Mouse (Mus musculus): ENCODE results near the gene E2f4. TPM values are rescaled to one million over a fixed set of nuclear protein-coding genes. Genes with fewer than 3 reads are reported as not detected.

Gene E2f4
- polyA plus RNA-seq, 1 experiment from 2014 or later, result 80.4 TPM

GRCm38 (mm10) chr8:105270916-105271186 is 26.6 kb upstream of the E2f4 start:
- no peak overlapping the region for H3K27ac ChIP-seq
- H3K4me3 ChIP-seq (replicated peaks), result 0 out of 2 replicates have a peak overlapping the region, but pooled peaks have one; percentile 44
- H3K27me3 ChIP-seq (replicated peaks), result peaks cover 90% of the 10 kb centered on the region
- no peak for ATAC-seq (ENCODE audit: insufficient read depth, low FRiP score, low read depth)
- H3K9me3 ChIP-seq, result no peaks in the 10 kb centered on the region
- H3K9ac ChIP-seq, result no peak overlapping the region
- WGBS, result 4% methylated on average over 11 of the region's 11 CpGs
- H3K36me3 ChIP-seq, result no peaks in the 10 kb centered on the region
- H3K4me1 ChIP-seq, result peaks cover 39% of the 10 kb centered on the region
- H3K4me2 ChIP-seq, result peak overlapping the region; percentile 89; the same call in 1 of the 2 replicates

- Histone ChIP-seq H3K9ac (no peak overlapping the region), H3K4me3 (replicated peaks) (no peak overlapping the region)
Measured at GRCm38 (mm10) chr8:105275387-105275786, 22.1 kb upstream of the E2f4 start.

GRCm38 (mm10) chr8:105275840-105276239 is 21.6 kb upstream of the E2f4 start, which contains the start of gene Nol3:
TSS of gene Nol3 (plus strand) at chr8:105276140.
- Histone ChIP-seq H3K27me3 (replicated peaks) (peaks cover 85% of the 10 kb centered on the region), H3K4me1 (peaks cover 27% of the 10 kb centered on the region), H3K4me2 (peak within 1 kb of the TSS; percentile 81), H3K4me3 (replicated peaks) (peak within 1 kb of the TSS; percentile 42), H3K9ac (no peak within 1 kb of the TSS), H3K36me3 (no peaks in the 10 kb centered on the region), H3K27ac (no peak within 1 kb of the TSS), H3K9me3 (no peaks in the 10 kb centered on the region)
- no peak for ATAC-seq (ENCODE audit: insufficient read depth, low FRiP score, low read depth)
- 4% methylated on average over 10 of the region's 10 CpGs for WGBS

More at GRCm38 (mm10) chr8:105275387-105275786, 22.1 kb upstream of the E2f4 start:
- Histone ChIP-seq H3K4me2 (peak overlapping the region; percentile 81), H3K36me3 (no peaks in the 10 kb centered on the region), H3K9me3 (no peaks in the 10 kb centered on the region), H3K4me1 (peaks cover 31% of the 10 kb centered on the region), H3K27me3 (replicated peaks) (peaks cover 89% of the 10 kb centered on the region), H3K27ac (no peak overlapping the region)
- 10% methylated on average over 11 of the region's 11 CpGs for WGBS
- ATAC-seq (ENCODE audit: insufficient read depth, low FRiP score, low read depth), result no peak

GRCm38 (mm10) chr8:105276292-105277120 is 21.0 kb upstream of the E2f4 start:
- 4% methylated on average over 30 of the region's 30 CpGs for WGBS
- Histone ChIP-seq H3K4me3 (replicated peaks) (peak overlapping the region; percentile 42), H3K4me2 (peak overlapping the region; percentile 81), H3K4me1 (peaks cover 26% of the 10 kb centered on the region), H3K27me3 (replicated peaks) (peaks cover 78% of the 10 kb centered on the region), H3K9me3 (no peaks in the 10 kb centered on the region), H3K36me3 (0 out of 2 replicates have a peak, but pooled peaks cover 2% of the 10 kb centered on the region), H3K27ac (no peak overlapping the region), H3K9ac (no peak overlapping the region)
- ATAC-seq (ENCODE audit: insufficient read depth, low FRiP score, low read depth), result peak; percentile 36; the same call in 1 of the 2 replicates

- Histone ChIP-seq H3K9ac (no peak overlapping the region), H3K27me3 (replicated peaks) (peaks cover 58% of the 10 kb centered on the region)
Measured at GRCm38 (mm10) chr8:105278911-105279334, 18.5 kb upstream of the E2f4 start.

GRCm38 (mm10) chr8:105280567-105280966 is 16.9 kb upstream of the E2f4 start:
- 67% methylated on average over 3 of the region's 3 CpGs for WGBS
- Histone ChIP-seq H3K27ac (no peak overlapping the region), H3K9me3 (no peaks in the 10 kb centered on the region), H3K9ac (no peak overlapping the region), H3K36me3 (0 out of 2 replicates have a peak, but pooled peaks cover 11% of the 10 kb centered on the region), H3K27me3 (replicated peaks) (peaks cover 42% of the 10 kb centered on the region), H3K4me3 (replicated peaks) (no peak overlapping the region), H3K4me2 (no peak overlapping the region), H3K4me1 (peaks cover 24% of the 10 kb centered on the region)
- ATAC-seq (ENCODE audit: insufficient read depth, low FRiP score, low read depth), result no peak

More at GRCm38 (mm10) chr8:105278911-105279334, 18.5 kb upstream of the E2f4 start:
- H3K9me3 ChIP-seq, result no peaks in the 10 kb centered on the region
- WGBS, result 3% methylated on average over 28 of the region's 28 CpGs
- peak; percentile 73 for ATAC-seq (ENCODE audit: insufficient read depth, low FRiP score, low read depth)
- peak overlapping the region; percentile 55 for H3K4me2 ChIP-seq
- 0 out of 2 replicates have a peak, but pooled peaks cover 11% of the 10 kb centered on the region for H3K36me3 ChIP-seq
- peak overlapping the region; percentile 18; the same call in 1 of the 2 replicates for H3K4me3 ChIP-seq (replicated peaks)
- no peak overlapping the region for H3K27ac ChIP-seq
- peaks cover 30% of the 10 kb centered on the region for H3K4me1 ChIP-seq

GRCm38 (mm10) chr8:105281821-105282220 is 15.6 kb upstream of the E2f4 start:
- H3K27me3 ChIP-seq (replicated peaks), result peaks cover 30% of the 10 kb centered on the region
- 0 out of 2 replicates have a peak, but pooled peaks cover 11% of the 10 kb centered on the region for H3K36me3 ChIP-seq
- H3K4me1 ChIP-seq, result peaks cover 14% of the 10 kb centered on the region; the same call in 1 of the 2 replicates
- H3K9me3 ChIP-seq, result no peaks in the 10 kb centered on the region
- H3K4me3 ChIP-seq (replicated peaks), result no peak overlapping the region
- 82% methylated on average over 12 of the region's 12 CpGs for WGBS
- no peak for ATAC-seq (ENCODE audit: insufficient read depth, low FRiP score, low read depth)
- no peak overlapping the region for H3K4me2 ChIP-seq
- no peak overlapping the region for H3K27ac ChIP-seq
- no peak overlapping the region for H3K9ac ChIP-seq

- 0 out of 2 replicates have a peak, but pooled peaks cover 11% of the 10 kb centered on the region for H3K36me3 ChIP-seq
- H3K4me1 ChIP-seq, result peaks cover 14% of the 10 kb centered on the region; the same call in 1 of the 2 replicates
- H3K9me3 ChIP-seq, result no peaks in the 10 kb centered on the region
- WGBS, result 80% methylated on average over 4 of the region's 4 CpGs
- no peak for ATAC-seq (ENCODE audit: insufficient read depth, low FRiP score, low read depth)
- H3K9ac ChIP-seq, result no peak overlapping the region
- no peak overlapping the region for H3K4me3 ChIP-seq (replicated peaks)
- no peak overlapping the region for H3K27ac ChIP-seq
- H3K4me2 ChIP-seq, result no peak overlapping the region
- H3K27me3 ChIP-seq (replicated peaks), result peaks cover 26% of the 10 kb centered on the region
Measured at GRCm38 (mm10) chr8:105282239-105282638, 15.2 kb upstream of the E2f4 start.

- H3K9me3 ChIP-seq, result no peaks in the 10 kb centered on the region
- peak; percentile 53; the same call in 1 of the 2 replicates for ATAC-seq (ENCODE audit: insufficient read depth, low FRiP score, low read depth)
- 33% methylated on average over 23 of the region's 23 CpGs for WGBS
Measured at GRCm38 (mm10) chr8:105283074-105283473, 14.4 kb upstream of the E2f4 start.

GRCm38 (mm10) chr8:105285514-105285913 is 11.9 kb upstream of the E2f4 start:
- Histone ChIP-seq H3K4me3 (replicated peaks) (no peak overlapping the region), H3K9ac (no peak overlapping the region), H3K9me3 (no peaks in the 10 kb centered on the region), H3K27me3 (replicated peaks) (peaks cover 7% of the 10 kb centered on the region), H3K27ac (no peak overlapping the region), H3K36me3 (0 out of 2 replicates have a peak, but pooled peaks cover 11% of the 10 kb centered on the region), H3K4me1 (peaks cover 23% of the 10 kb centered on the region), H3K4me2 (no peak overlapping the region)
- ATAC-seq (ENCODE audit: insufficient read depth, low FRiP score, low read depth), result no peak
- WGBS, result 49% methylated on average over 12 of the region's 12 CpGs

More at GRCm38 (mm10) chr8:105283074-105283473, 14.4 kb upstream of the E2f4 start:
- no peak overlapping the region for H3K4me3 ChIP-seq (replicated peaks)
- H3K9ac ChIP-seq, result no peak overlapping the region
- H3K27ac ChIP-seq, result no peak overlapping the region
- 0 out of 2 replicates have a peak, but pooled peaks cover 11% of the 10 kb centered on the region for H3K36me3 ChIP-seq
- peaks cover 15% of the 10 kb centered on the region for H3K4me1 ChIP-seq
- no peak overlapping the region; the same call in 1 of the 2 replicates for H3K4me2 ChIP-seq
- peaks cover 18% of the 10 kb centered on the region for H3K27me3 ChIP-seq (replicated peaks)

- 0 out of 2 replicates have a peak, but pooled peaks cover 6% of the 10 kb centered on the region for H3K36me3 ChIP-seq
- no peak overlapping the region for H3K9ac ChIP-seq
- H3K27ac ChIP-seq, result no peak overlapping the region
- no peak overlapping the region for H3K4me2 ChIP-seq
- H3K9me3 ChIP-seq, result no peaks in the 10 kb centered on the region
- no peak overlapping the region for H3K4me3 ChIP-seq (replicated peaks)
- 83% methylated on average over 4 of the region's 4 CpGs for WGBS
- ATAC-seq (ENCODE audit: insufficient read depth, low FRiP score, low read depth), result no peak
- H3K27me3 ChIP-seq (replicated peaks), result peaks cover 10% of the 10 kb centered on the region
- peaks cover 27% of the 10 kb centered on the region for H3K4me1 ChIP-seq
Measured at GRCm38 (mm10) chr8:105286907-105287306, 10.6 kb upstream of the E2f4 start.

GRCm38 (mm10) chr8:105288231-105288630 is 9.2 kb upstream of the E2f4 start:
- H3K4me1 ChIP-seq, result peaks cover 24% of the 10 kb centered on the region
- H3K9ac ChIP-seq, result no peak overlapping the region
- no peak for ATAC-seq (ENCODE audit: insufficient read depth, low FRiP score, low read depth)
- no peaks in the 10 kb centered on the region for H3K9me3 ChIP-seq
- WGBS, result 83% methylated on average over 5 of the region's 5 CpGs
- H3K27ac ChIP-seq, result no peak overlapping the region
- no peaks in the 10 kb centered on the region for H3K36me3 ChIP-seq
- peak overlapping the region; percentile 84 for H3K4me2 ChIP-seq
- peaks cover 10% of the 10 kb centered on the region for H3K27me3 ChIP-seq (replicated peaks)
- peak overlapping the region; percentile 57; the same call in 1 of the 2 replicates for H3K4me3 ChIP-seq (replicated peaks)

All from stomach, embryonic 15.5 days (tissue).